Mouse (Mus musculus) G1E-ER4 (cell line): ENCODE results near the gene Cd5. TPM values are rescaled to one million over a fixed set of nuclear protein-coding genes. Genes with fewer than 3 reads are reported as not detected.

Experiments used
- GATA1 ChIP-seq: IDR thresholded peaks from one replicate; pipeline ENCODE4 v1.8.0; 2012; ENCODE audit warnings: low read length, inconsistent platforms
- polyA plus RNA-seq: library from polyadenylated mRNA; stranded (reverse); fragments of >175 nt; gene quantifications from 2 replicates; pipeline ENCODE4 v1.2.3, GENCODE M21; 2012

Cd5 gene
- polyA plus RNA-seq, 1 experiment: not detected

- no peak for TF ChIP-seq GATA1
These were observed 24.7 kb upstream of the Cd5 start for GRCm38 (mm10) chr19:10763381-10764031.

DNA sequence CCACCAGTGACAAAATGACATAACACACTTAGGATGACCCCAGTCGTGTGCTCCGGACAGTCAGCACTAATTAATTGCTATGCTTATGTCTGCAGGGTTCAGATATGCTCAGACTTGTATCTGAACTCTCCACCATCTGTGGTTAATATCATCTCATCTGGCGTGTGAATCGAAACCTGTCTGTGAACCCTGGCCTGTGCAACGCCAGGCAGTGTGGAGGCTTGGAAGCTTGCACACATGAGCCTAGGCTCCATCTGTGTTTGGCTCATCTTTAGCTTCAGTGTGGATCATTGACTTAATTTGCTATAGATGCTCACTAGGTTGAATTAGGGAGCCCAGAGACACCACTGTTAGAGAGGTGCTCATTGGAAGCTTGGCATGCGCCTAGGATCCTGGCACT is 23.7 kb upstream of the Cd5 start:
- TF ChIP-seq GATA1: no peak

DNA sequence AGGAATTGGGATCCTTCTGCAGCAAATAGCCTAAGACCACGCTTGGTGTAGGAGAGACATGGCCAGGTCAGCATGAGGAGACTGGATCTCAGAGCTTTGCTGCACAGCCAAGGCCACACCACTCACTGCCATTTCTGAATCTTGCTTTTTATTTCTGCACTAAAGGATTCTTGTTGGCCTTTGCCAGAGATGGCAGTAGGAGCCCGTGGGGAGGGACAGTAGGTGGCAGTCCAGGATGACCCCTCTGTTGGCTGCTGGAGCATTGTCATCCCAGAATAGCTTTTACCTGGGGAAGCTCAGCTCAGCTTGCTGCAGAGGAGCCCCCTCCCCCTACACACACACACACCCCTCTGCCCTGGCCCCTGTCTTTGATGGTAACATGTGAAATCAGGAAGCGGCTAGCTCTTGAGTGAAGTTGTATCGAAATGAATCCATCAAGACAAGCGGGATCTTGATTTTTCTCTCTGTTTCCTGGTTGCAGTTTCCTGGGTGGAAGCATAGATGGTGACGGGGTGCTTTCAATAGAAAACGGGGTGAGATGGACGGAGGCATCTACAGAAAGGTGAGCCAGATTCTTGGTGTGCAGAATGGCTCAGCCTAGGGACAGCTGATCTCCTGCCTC is 23.1 kb upstream of the Cd5 start:
- TF ChIP-seq GATA1: no peak

- TF ChIP-seq GATA1: no peak
These were observed 21.4 kb upstream of the Cd5 start for GRCm38 (mm10) chr19:10759983-10760831.

DNA sequence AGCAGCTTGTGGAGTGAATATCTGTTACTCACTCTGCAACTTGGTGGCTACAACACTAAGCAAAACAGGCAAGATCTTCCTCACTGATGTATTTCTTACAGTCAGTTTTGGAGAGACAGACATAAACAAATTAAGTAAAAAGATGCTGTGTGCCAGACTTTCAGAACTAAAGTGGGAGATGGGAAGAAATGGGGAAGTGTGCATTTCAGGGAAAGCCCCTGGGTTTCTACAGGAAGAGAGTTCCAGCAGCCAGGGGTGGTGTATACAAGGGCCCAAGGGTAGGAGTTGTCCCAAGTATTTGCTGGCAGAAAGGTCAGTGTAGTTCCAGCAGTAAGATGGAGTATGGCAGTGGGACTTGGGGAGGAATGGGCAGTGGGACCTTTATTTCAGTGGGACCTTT is 20.7 kb upstream of the Cd5 start:
- no peak for TF ChIP-seq GATA1

- no peak for TF ChIP-seq GATA1
These were observed 19.9 kb upstream of the Cd5 start for GRCm38 (mm10) chr19:10758708-10759107.

GRCm38 (mm10) chr19:10757526-10757925 is 18.7 kb upstream of the Cd5 start:
- TF ChIP-seq GATA1: no peak

- TF ChIP-seq GATA1: no peak
These were observed 18.3 kb upstream of the Cd5 start for GRCm38 (mm10) chr19:10757125-10757524.

DNA sequence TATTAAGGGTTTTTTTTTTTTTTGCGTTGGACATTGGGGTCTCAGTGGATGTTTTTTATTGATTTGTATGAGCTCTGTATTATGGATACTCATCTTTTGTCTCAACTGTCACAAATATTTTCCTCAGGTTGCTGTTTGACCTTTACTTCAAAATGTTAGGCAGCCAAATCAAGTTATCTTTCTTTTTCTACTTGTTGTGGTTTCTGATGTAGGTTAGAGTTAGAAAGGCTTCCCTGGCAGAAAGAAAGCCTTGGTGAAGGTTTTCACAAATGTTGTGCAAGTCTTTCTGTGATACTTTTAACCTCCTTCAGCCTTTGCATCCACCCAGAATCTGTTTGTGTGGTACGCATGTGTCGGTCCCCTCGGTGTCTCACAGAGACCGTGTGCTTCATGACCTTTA is 13.8 kb upstream of the Cd5 start:
- no peak for TF ChIP-seq GATA1

- no peak for TF ChIP-seq GATA1
These were observed 13.3 kb upstream of the Cd5 start for GRCm38 (mm10) chr19:10752106-10752505.

DNA sequence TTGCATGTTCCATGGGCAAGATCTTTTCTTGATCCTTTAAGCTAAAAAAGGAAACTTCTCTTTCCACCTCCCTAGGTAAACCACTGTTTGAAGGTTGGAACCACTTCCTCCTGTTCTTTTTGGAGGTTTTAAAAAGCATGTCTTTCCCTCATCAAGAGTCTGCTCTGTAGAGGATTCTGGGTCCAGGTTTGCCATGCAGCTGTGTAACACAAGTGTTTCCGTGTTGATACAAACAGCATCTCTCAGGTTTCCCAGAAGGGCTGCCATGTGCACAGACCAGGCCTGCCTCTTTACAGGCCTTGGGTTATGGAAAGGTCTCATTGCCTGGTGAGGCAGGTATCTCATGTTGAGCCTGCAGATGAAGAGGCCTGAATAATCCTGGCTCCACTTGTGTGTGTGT is 12.8 kb upstream of the Cd5 start:
- no peak for TF ChIP-seq GATA1

DNA sequence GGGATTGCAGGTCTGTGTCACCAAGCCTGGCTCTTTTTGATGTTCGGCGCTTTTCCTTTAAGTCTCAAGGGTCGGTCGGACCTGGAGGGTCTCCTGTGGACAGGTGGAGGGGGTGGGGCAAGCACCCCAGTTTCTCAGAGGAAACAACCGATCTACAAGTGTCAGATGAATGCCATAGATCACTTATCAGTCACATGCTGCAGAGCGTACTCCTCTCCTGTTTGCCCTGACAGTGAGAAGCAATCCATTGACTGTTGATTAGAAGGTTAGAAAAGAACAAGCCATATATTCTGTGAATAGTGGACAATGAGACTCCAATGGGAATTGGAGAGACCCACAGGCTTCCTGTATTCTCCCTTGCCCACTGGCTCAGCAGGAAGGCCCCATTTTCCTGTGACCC is 11.4 kb upstream of the Cd5 start:
- no peak for TF ChIP-seq GATA1

- TF ChIP-seq GATA1: no peak
These were observed 10.5 kb upstream of the Cd5 start for GRCm38 (mm10) chr19:10749295-10749694.

DNA sequence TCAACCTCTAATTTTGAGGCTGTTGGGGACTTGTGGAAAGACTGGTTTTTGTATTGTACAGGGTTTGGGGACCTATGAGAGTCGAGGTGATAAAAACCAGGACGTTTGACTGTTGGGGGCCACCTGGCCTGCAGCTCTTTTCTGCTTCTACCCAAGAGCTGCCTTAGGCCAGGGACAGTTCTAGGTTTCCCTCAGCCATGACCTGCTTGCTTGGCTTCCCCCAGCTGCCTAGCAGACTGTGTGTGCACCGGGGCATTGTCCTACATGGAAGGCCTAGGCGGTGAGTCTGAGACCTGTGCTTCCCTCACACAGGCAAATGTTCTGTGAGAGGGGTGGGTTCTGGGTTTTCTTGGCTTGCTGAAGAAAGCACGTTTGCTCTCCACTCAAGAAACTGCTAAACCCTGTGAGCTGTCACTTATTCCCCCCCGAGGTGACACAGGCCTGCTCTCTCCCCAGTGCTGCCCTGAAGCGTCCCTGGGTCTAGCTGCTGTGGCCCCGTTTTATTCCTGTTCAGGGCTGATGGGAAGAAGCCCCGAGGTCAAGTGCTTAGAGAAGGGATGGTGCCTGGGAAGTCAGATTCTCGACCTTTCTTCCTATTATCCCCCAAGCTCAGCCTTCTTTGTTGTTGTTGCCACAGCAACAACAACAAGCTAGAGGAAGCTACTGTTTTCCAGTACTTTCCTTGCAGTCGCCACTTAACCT is 9.8 kb upstream of the Cd5 start:
- no peak for TF ChIP-seq GATA1

- TF ChIP-seq GATA1: no peak
These were observed 8.9 kb upstream of the Cd5 start for GRCm38 (mm10) chr19:10747718-10748117.

DNA sequence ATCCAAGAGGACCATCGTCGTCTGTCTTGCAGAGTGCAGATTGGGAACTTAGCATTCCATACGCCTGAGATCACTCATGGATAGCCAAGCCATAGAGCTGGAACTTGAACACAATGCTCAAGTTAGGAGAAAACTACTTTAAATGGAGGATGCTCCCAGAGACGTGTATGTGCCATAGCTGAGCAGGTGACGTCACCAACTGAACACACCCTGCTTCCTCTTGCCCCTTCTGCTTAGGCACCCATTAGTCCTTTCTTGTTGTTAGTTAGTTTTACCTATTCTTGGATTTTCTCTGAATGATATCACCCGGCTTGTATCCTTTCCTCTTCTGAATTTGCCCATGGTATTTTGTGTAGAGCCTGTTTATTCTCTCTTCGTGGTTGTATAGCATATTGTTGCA is 8.4 kb upstream of the Cd5 start:
- TF ChIP-seq GATA1: no peak
